ENCODE assay signal across 12 mouse cellular contexts in the genomic region with DNA sequence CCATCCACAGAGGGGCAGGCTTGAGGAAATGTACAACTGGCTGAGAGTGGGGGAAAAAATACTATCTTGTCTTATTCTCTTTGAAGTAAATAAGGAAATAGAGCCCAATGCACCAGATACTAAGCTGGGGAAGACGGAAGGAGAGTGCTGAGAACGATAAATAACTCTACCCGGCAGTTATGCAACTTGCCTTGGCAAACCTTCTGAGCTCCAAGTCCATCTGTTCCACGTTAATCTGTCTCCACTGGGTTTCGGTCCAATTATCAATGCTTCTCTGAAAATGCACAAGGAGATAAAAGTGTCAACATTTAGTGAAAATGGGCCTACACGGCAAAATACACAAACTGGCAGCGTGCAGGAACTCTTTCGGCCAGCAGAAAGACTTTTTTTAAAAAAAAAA.
DNase-seq lines count a peak whose midpoint lies in the region; ATAC-seq and TF ChIP-seq lines count a peak whose summit lies in the region.
"Had no signal": no experiment of that assay in that cellular context is flagged by ENCODE, and none has a peak within 500 bp of the region (broad histone marks: within the 10 kb centered on the region; RNA-seq: fewer than 3 reads in every experiment).

No protein-coding gene starts in this region.

- H3K27ac ChIP-seq in heart, embryonic 12.5 days (ENCODE audit: poor library complexity, severe bottlenecking), result no peak overlapping the region
- no peak overlapping the region for H3K27ac ChIP-seq in stomach, postnatal 0 days (replicated peaks)
- H3K27ac ChIP-seq in thymus, adult 2 months (ENCODE audit: control insufficient read depth, insufficient read depth, low read length), result no peak overlapping the region
- H3K27ac ChIP-seq: hindbrain, embryonic 14.5 days; neural tube, embryonic 12.5 days had no signal

- peak; percentile 15 for DNase-seq in heart, adult 8-10 months (ENCODE audit: low spot score)
- peak; percentile 3 for DNase-seq in adipocyte (ENCODE audit: low spot score)
- DNase-seq in cerebellum, adult 9-11 months, result peak; percentile 93
- DNase-seq in layer of hippocampus, adult 8-10 months (ENCODE audit: low spot score in 2 of 2), result peak; percentile 56 to 75
- DNase-seq in stomach, postnatal 0 days (ENCODE audit: low spot score), result no peak
- DNase-seq in thymus, postnatal 25 days, result no peak
- no peak for DNase-seq in thymus, adult 2 months

- TF ChIP-seq EP300 in stomach, postnatal 0 days (optimal IDR thresholded peaks at IDR 0.05), result no peak

- no peak overlapping the region for H3K9ac ChIP-seq in heart, embryonic 12.5 days
- no peak overlapping the region for H3K9ac ChIP-seq in stomach, postnatal 0 days (ENCODE audit: low read length)
- H3K9ac ChIP-seq: hindbrain, embryonic 14.5 days; lung, embryonic 15.5 days; neural tube, embryonic 12.5 days had no signal

- ATAC-seq in heart, embryonic 12.5 days (ENCODE audit: insufficient number of reproducible peaks, low FRiP score), result no peak
- ATAC-seq in stomach, postnatal 0 days (ENCODE audit: low FRiP score, low TSS enrichment), result no peak

- TF ChIP-seq CTCF in stomach, postnatal 0 days (IDR thresholded peaks at IDR 0.05; ENCODE audit: low read depth), result no peak
- TF ChIP-seq CTCF in thymus, adult 2 months (IDR thresholded peaks at IDR 0.05; ENCODE audit: borderline replicate concordance, control insufficient read depth, extremely low read depth, insufficient read depth, low read length, poor library complexity), result no peak

- no peak overlapping the region for H3K4me3 ChIP-seq in heart, embryonic 12.5 days
- H3K4me3 ChIP-seq in stomach, postnatal 0 days (ENCODE audit: low read depth, low read length), result no peak overlapping the region
- no peak overlapping the region for H3K4me3 ChIP-seq in thymus, adult 2 months (ENCODE audit: control insufficient read depth, insufficient read depth, low read length)
- H3K4me3 ChIP-seq: lung, embryonic 15.5 days; neural tube, embryonic 12.5 days had no signal

- no peaks in the 10 kb centered on the region for H3K9me3 ChIP-seq in heart, embryonic 12.5 days (replicated peaks)
- no peaks in the 10 kb centered on the region for H3K9me3 ChIP-seq in stomach, postnatal 0 days (ENCODE audit: control insufficient read depth, low read length)
- H3K9me3 ChIP-seq: lung, embryonic 15.5 days; neural tube, embryonic 12.5 days had no signal

- H3K27me3 ChIP-seq in heart, embryonic 12.5 days (replicated peaks), result no peaks in the 10 kb centered on the region
- no peaks in the 10 kb centered on the region for H3K27me3 ChIP-seq in stomach, postnatal 0 days (ENCODE audit: control insufficient read depth, insufficient read depth, low read length)
- no peaks in the 10 kb centered on the region for H3K27me3 ChIP-seq in thymus, adult 2 months (ENCODE audit: control insufficient read depth, insufficient read depth, low read length)
- H3K27me3 ChIP-seq: CH12.LX; lung, embryonic 15.5 days had no signal

- no peaks in the 10 kb centered on the region for H3K36me3 ChIP-seq in heart, embryonic 12.5 days
- no peaks in the 10 kb centered on the region for H3K36me3 ChIP-seq in stomach, postnatal 0 days (ENCODE audit: control insufficient read depth, insufficient read depth, low read length)
- H3K36me3 ChIP-seq in thymus, adult 2 months (ENCODE audit: control insufficient read depth, insufficient read depth, low read length), result no peaks in the 10 kb centered on the region
- H3K36me3 ChIP-seq: lung, embryonic 15.5 days; neural tube, embryonic 12.5 days had no signal

- TF ChIP-seq POLR2A in thymus, adult 2 months (IDR thresholded peaks at IDR 0.05; ENCODE audit: control insufficient read depth, extremely low read depth, insufficient read depth, low read length, poor library complexity), result no peak

- H3K4me2 ChIP-seq in heart, embryonic 12.5 days, result no peak overlapping the region
- H3K4me2 ChIP-seq in stomach, postnatal 0 days (replicated peaks; ENCODE audit: low read depth), result no peak overlapping the region
- H3K4me2 ChIP-seq: hindbrain, embryonic 14.5 days; lung, embryonic 15.5 days; neural tube, embryonic 12.5 days had no signal

- H3K4me1 ChIP-seq in heart, embryonic 12.5 days (replicated peaks), result no peaks in the 10 kb centered on the region
- H3K4me1 ChIP-seq in stomach, postnatal 0 days (replicated peaks; ENCODE audit: control insufficient read depth, insufficient read depth), result no peaks in the 10 kb centered on the region
- no peaks in the 10 kb centered on the region for H3K4me1 ChIP-seq in thymus, adult 2 months (replicated peaks; ENCODE audit: control insufficient read depth, insufficient read depth, low read length)
- H3K4me1 ChIP-seq: neural tube, embryonic 12.5 days had no signal

- WGBS in heart, embryonic 12.5 days, result 51% methylated on average over 8 of the region's 8 CpGs
- WGBS in stomach, postnatal 0 days, result 28% methylated on average over 8 of the region's 8 CpGs
- WGBS in thymus, adult 2 months, result 86% methylated on average over 8 of the region's 8 CpGs

Comparison
In these comparisons a context has a peak if more than half of its experiments do, and no peak if none do; other contexts are left out.
1. DNase-seq: peak in heart, adult 8-10 months (single experiment), adipocyte (single experiment), cerebellum, adult 9-11 months (single experiment) and layer of hippocampus, adult 8-10 months (2 of 2); none in stomach, postnatal 0 days (single experiment), thymus, postnatal 25 days (single experiment) and thymus, adult 2 months (single experiment).